Mouse (Mus musculus) liver, embryonic 14.5 days (tissue): ENCODE data around the gene Stat3. TPM values are rescaled to one million over a fixed set of nuclear protein-coding genes. Genes with fewer than 3 reads are reported as not detected.
A peak's percentile ranks its signal among the peaks of the same experiment; 100 is the strongest.

Experiments used
- ATAC-seq: fragments of 200-750 bp; cut with Nextera tagmentation; 2 replicates; pipeline ENCODE4 v1.8.0; 2017; ENCODE audit warnings: moderate number of reproducible peaks, mild to moderate bottlenecking, moderate library complexity; ENCODE audit not compliant: insufficient read depth
- DNase-seq, 3 experiments: peaks; one replicate each; pipeline ENCODE4 v3.0.0-alpha.2; 2012 to 2013; ENCODE audit warnings: low read depth in 3 of 3, low spot score in 3 of 3
- H3K27ac ChIP-seq: fragments of 300-500 bp; sonication (generic); 2 replicates; pipeline ENCODE4 v1.5.1; 2014; ENCODE audit warnings: moderate library complexity, mild to moderate bottlenecking, control low read depth, inconsistent platforms
- H3K27me3 ChIP-seq: fragments of 300-500 bp; sonication (generic); 2 replicates; pipeline ENCODE4 v1.6.1; 2014; ENCODE audit warnings: mild to moderate bottlenecking, low read length, moderate library complexity; ENCODE audit not compliant: control insufficient read depth, insufficient read depth
- H3K36me3 ChIP-seq: fragments of 300-500 bp; sonication (generic); replicated peaks from 2 replicates; pipeline ENCODE4 v1.6.1; 2014; ENCODE audit warnings: low read depth; ENCODE audit not compliant: control insufficient read depth, insufficient read depth
- H3K4me1 ChIP-seq, 2 experiments: fragments of 200-500 bp in 1 of 2; fragments of 300-500 bp in 1 of 2; sonication (generic) in 1 of 2; replicated peaks; 2 replicates each; pipeline ENCODE4 v1.6.1; 2012 to 2014; ENCODE audit warnings: antibody characterized with exemption in 1 of 2, inconsistent platforms in 1 of 2, low read length in 1 of 2; ENCODE audit not compliant: control insufficient read depth in 2 of 2, insufficient read depth in 2 of 2
- H3K4me2 ChIP-seq: fragments of 300-500 bp; sonication (generic); 2 replicates; pipeline ENCODE4 v1.6.1; 2014; ENCODE audit warnings: low read depth, mild to moderate bottlenecking, control low read depth, moderate library complexity
- H3K4me3 ChIP-seq, 2 experiments: fragments of 200-500 bp in 1 of 2; fragments of 300-500 bp in 1 of 2; sonication (generic) in 1 of 2; 2 replicates each; pipeline ENCODE4 v1.5.1; 2012 to 2014; ENCODE audit warnings: low read depth in 2 of 2, low read length in 2 of 2, mild to moderate bottlenecking in 2 of 2, control low read depth in 1 of 2, inconsistent platforms in 1 of 2, moderate library complexity in 1 of 2; ENCODE audit not compliant: insufficient read depth in 1 of 2
- H3K9ac ChIP-seq: fragments of 300-500 bp; sonication (generic); replicated peaks from 2 replicates; pipeline ENCODE4 v1.6.1; 2014; ENCODE audit warnings: mild to moderate bottlenecking, control low read depth, moderate library complexity
- H3K9me3 ChIP-seq: fragments of 300-500 bp; sonication (generic); 2 replicates; pipeline ENCODE4 v1.6.1; 2016; ENCODE audit warnings: low read length, mixed read lengths; ENCODE audit not compliant: control insufficient read depth
- CTCF ChIP-seq: IDR thresholded peaks from 2 replicates; pipeline ENCODE4 v1.5.1; 2016; ENCODE audit warnings: antibody characterized with exemption, low read depth, control low read depth
- EP300 ChIP-seq: IDR thresholded peaks from 2 replicates; pipeline ENCODE4 v1.6.1; 2016; ENCODE audit warnings: antibody characterized with exemption, low read depth
- WGBS: fragments of 180-500 bp; shearing (Covaris S2); extraction: QIAGEN DNeasy Blood & Tissue Kit; methylation state at CpG from one replicate; pipeline ENCODE4 v1.1.7; 2014; ENCODE audit not compliant: insufficient replicate concordance; 5-methylcytosine and 5-hydroxymethylcytosine counted together
- polyA plus RNA-seq, 2 experiments: library from polyadenylated mRNA; depleted of rRNA in 1 of 2; stranded (reverse) in 1 of 2; unstranded in 1 of 2; fragments of >200 nt; fragmentation: Nextera tagmentation in 1 of 2; extraction: Ambion mirVana in 1 of 2; gene quantifications; 2 replicates each; pipeline versions ENCODE4 v1.2.1 to v1.2.3; 2012 to 2014

Stat3 gene
- polyA plus RNA-seq, 2 experiments: 17.7 to 27.4 TPM

- peaks cover 30 to 38% of the 10 kb centered on the region in 2 experiments for H3K4me1 ChIP-seq
- DNase-seq (no peak), ATAC-seq (no peak)
- no peaks in the 10 kb centered on the region for H3K9me3 ChIP-seq
- H3K9ac ChIP-seq: peak overlapping the region; percentile 98
- no peak for TF ChIP-seq EP300
- no peak for TF ChIP-seq CTCF
- peak overlapping the region; percentile 90 to 98 for H3K4me3 ChIP-seq
- no peaks in the 10 kb centered on the region for H3K27me3 ChIP-seq
- WGBS: under 1% methylated on average over 48 of the region's 48 CpGs
- H3K36me3 ChIP-seq: no peaks in the 10 kb centered on the region
- peak overlapping the region; percentile 80 for H3K27ac ChIP-seq
- H3K4me2 ChIP-seq: peak overlapping the region; percentile 96
Observed at GRCm38 (mm10) chr11:100938711-100939511, 429 bp downstream of the Stat3 start.

GRCm38 (mm10) chr11:100938112-100938511 lies 1.2 kb downstream of the Stat3 start:
- Histone ChIP-seq H3K4me3 (peak overlapping the region; percentile 48 to 98), H3K9me3 (no peaks in the 10 kb centered on the region), H3K9ac (peak overlapping the region; percentile 98), H3K27ac (peak overlapping the region; percentile 42), H3K4me2 (peak overlapping the region; percentile 96), H3K36me3 (no peaks in the 10 kb centered on the region), H3K27me3 (no peaks in the 10 kb centered on the region), H3K4me1 (peaks cover 37 to 43% of the 10 kb centered on the region in 2 experiments)
- WGBS: 7% methylated on average over 5 of the region's 5 CpGs
- DNase-seq: no peak
- no peak for ATAC-seq
- TF ChIP-seq CTCF (no peak), EP300 (no peak)

GRCm38 (mm10) chr11:100937295-100937694 lies 2.0 kb downstream of the Stat3 start:
- H3K4me3 ChIP-seq: peak overlapping the region in 1 of 2 experiments; percentile 98; a peak in 3 of 4 replicates
- DNase-seq (peak in 1 of 3 experiments; percentile 45), ATAC-seq (no peak)
- peak overlapping the region; percentile 96 for H3K4me2 ChIP-seq
- peaks cover 37 to 43% of the 10 kb centered on the region in 2 experiments for H3K4me1 ChIP-seq
- H3K27me3 ChIP-seq: no peaks in the 10 kb centered on the region
- no peaks in the 10 kb centered on the region for H3K9me3 ChIP-seq
- H3K36me3 ChIP-seq: no peaks in the 10 kb centered on the region
- H3K27ac ChIP-seq: no peak overlapping the region
- H3K9ac ChIP-seq: peak overlapping the region; percentile 41
- peak; percentile 43; the same call in 1 of the 2 replicates for TF ChIP-seq EP300
- no peak for TF ChIP-seq CTCF
- 11% methylated on average over 4 of the region's 4 CpGs for WGBS

GRCm38 (mm10) chr11:100935373-100936355 lies 3.7 kb downstream of the Stat3 start:
- Histone ChIP-seq H3K4me3 (no peak overlapping the region), H3K9ac (no peak overlapping the region), H3K4me2 (no peak overlapping the region), H3K27me3 (no peaks in the 10 kb centered on the region), H3K27ac (no peak overlapping the region), H3K9me3 (no peaks in the 10 kb centered on the region), H3K36me3 (no peaks in the 10 kb centered on the region), H3K4me1 (peaks cover 41 to 51% of the 10 kb centered on the region in 2 experiments)
- ATAC-seq: no peak
- DNase-seq: no peak
- no peak for TF ChIP-seq EP300
- TF ChIP-seq CTCF: no peak
- 74% methylated on average over 8 of the region's 8 CpGs for WGBS
